Mouse (Mus musculus) erythroblast, embryonic 14.5 days (primary cell): ENCODE data around the gene Rfx2.

Source experiments
- GATA1 ChIP-seq: IDR thresholded peaks from 2 replicates; pipeline ENCODE4 v1.6.1; 2012; ENCODE audit warnings: low read length, inconsistent platforms, mixed read lengths
- TAL1 ChIP-seq: IDR thresholded peaks from 3 replicates; pipeline ENCODE4 v1.6.1; 2012; ENCODE audit warnings: low read length, inconsistent platforms, mixed read lengths

DNA sequence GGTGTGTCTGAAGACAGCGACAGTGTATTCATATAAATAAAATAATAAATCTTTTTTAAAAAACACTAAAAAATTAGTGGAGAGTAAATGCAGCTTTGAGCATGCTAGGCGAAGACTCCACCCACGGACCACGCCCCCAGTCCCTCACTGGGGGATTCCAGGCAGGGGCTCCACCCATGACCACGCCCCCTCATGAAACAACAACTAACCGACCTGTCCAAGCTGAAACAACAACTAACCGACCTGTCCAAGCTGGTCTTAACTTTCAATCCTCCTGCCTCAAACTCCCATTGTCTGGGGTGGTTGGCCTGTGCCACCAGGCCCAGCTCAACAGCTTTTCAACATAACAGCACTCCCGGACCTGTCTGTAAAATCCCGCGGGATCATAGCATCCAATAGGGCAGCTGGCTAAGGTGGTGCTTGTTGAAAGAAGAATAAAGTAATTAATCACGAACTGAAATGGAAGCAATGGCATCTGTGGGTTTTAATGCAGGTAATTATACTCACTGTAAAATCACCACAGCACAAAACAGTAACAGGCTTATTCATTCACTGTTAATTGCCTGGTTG is 12.7 kb downstream of the Rfx2 start:
- TF ChIP-seq TAL1 (no peak), GATA1 (no peak)
